Mouse (Mus musculus) A20 (cell line): ENCODE measurements around the gene Klf3.

Experiments used
- DNase-seq: peaks from one replicate; pipeline ENCODE4 v3.0.0-alpha.2; 2011; ENCODE audit warnings: low read depth, low spot score

Gene Klf3

GRCm38 (mm10) chr5:64802795-64803719 lies at the start of gene Klf3:
TSS of gene Klf3 (plus strand) at chr5:64803388.
- peak; percentile 70 for DNase-seq

- DNase-seq: no peak
Observed at GRCm38 (mm10) chr5:64762295-64762694, 40.9 kb upstream of the Klf3 start.

- no peak for DNase-seq
Observed at GRCm38 (mm10) chr5:64764452-64764851, 38.7 kb upstream of the Klf3 start.

- no peak for DNase-seq
Observed at GRCm38 (mm10) chr5:64765765-64766164, 37.4 kb upstream of the Klf3 start.

GRCm38 (mm10) chr5:64766626-64767025 lies 36.6 kb upstream of the Klf3 start:
- no peak for DNase-seq

- no peak for DNase-seq
Observed at GRCm38 (mm10) chr5:64771619-64772018, 31.6 kb upstream of the Klf3 start.

- DNase-seq: no peak
Observed at GRCm38 (mm10) chr5:64778211-64778610, 25.0 kb upstream of the Klf3 start.

GRCm38 (mm10) chr5:64779285-64779684 lies 23.9 kb upstream of the Klf3 start:
- no peak for DNase-seq

GRCm38 (mm10) chr5:64780778-64781177 lies 22.4 kb upstream of the Klf3 start:
- DNase-seq: peak; percentile 37

GRCm38 (mm10) chr5:64788175-64788574 lies 15.0 kb upstream of the Klf3 start:
- no peak for DNase-seq

GRCm38 (mm10) chr5:64798209-64798608 lies 5.0 kb upstream of the Klf3 start:
- no peak for DNase-seq

GRCm38 (mm10) chr5:64801545-64801944 lies 1.6 kb upstream of the Klf3 start:
- no peak for DNase-seq

- no peak for DNase-seq
Observed at GRCm38 (mm10) chr5:64802143-64802542, 1.0 kb upstream of the Klf3 start.

- no peak for DNase-seq
Observed at GRCm38 (mm10) chr5:64803720-64804462, 703 bp downstream of the Klf3 start.

GRCm38 (mm10) chr5:64805131-64805872 lies 2.1 kb downstream of the Klf3 start:
- no peak for DNase-seq

- DNase-seq: no peak
Observed at GRCm38 (mm10) chr5:64805873-64806505, 2.8 kb downstream of the Klf3 start.

- no peak for DNase-seq
Observed at GRCm38 (mm10) chr5:64806600-64806999, 3.4 kb downstream of the Klf3 start.

GRCm38 (mm10) chr5:64807159-64807558 lies 4.0 kb downstream of the Klf3 start:
- DNase-seq: no peak

- DNase-seq: no peak
Observed at GRCm38 (mm10) chr5:64807603-64808002, 4.4 kb downstream of the Klf3 start.

GRCm38 (mm10) chr5:64808106-64809010 lies 5.2 kb downstream of the Klf3 start:
- DNase-seq: no peak
